Mouse (Mus musculus) neural tube, embryonic 12.5 days (tissue): ENCODE measurements around the gene Prkd2. TPM values are rescaled to one million over a fixed set of nuclear protein-coding genes. Genes with fewer than 3 reads are reported as not detected.

Experiments
- ATAC-seq: fragments of 200-750 bp; cut with Nextera tagmentation; 2 replicates; pipeline ENCODE4 v1.8.0; 2017; ENCODE audit warnings: low read depth, mild to moderate bottlenecking, moderate TSS enrichment, moderate library complexity; ENCODE audit not compliant: low FRiP score
- H3K27ac ChIP-seq: fragments of 300-500 bp; sonication (generic); 2 replicates; pipeline ENCODE4 v1.5.1; 2016
- H3K27me3 ChIP-seq: fragments of 300-500 bp; sonication (generic); replicated peaks from 2 replicates; pipeline ENCODE4 v1.6.1; 2016; ENCODE audit warnings: mild to moderate bottlenecking
- H3K36me3 ChIP-seq: fragments of 300-500 bp; sonication (generic); 2 replicates; pipeline ENCODE4 v1.6.1; 2016; ENCODE audit warnings: mild to moderate bottlenecking
- H3K4me1 ChIP-seq: fragments of 300-500 bp; sonication (generic); 2 replicates; pipeline ENCODE4 v1.6.1; 2016
- H3K4me2 ChIP-seq: fragments of 300-500 bp; sonication (generic); replicated peaks from 2 replicates; pipeline ENCODE4 v1.6.1; 2016; ENCODE audit warnings: mild to moderate bottlenecking
- H3K4me3 ChIP-seq: fragments of 300-500 bp; sonication (generic); 2 replicates; pipeline ENCODE4 v1.5.1; 2016
- H3K9ac ChIP-seq: fragments of 300-500 bp; sonication (generic); 2 replicates; pipeline ENCODE4 v1.6.1; 2016; ENCODE audit warnings: mild to moderate bottlenecking
- H3K9me3 ChIP-seq: fragments of 300-500 bp; sonication (generic); 2 replicates; pipeline ENCODE4 v1.6.1; 2016; ENCODE audit warnings: mild to moderate bottlenecking
- WGBS: fragments of 180-500 bp; shearing (Covaris S2); methylation state at CpG from one replicate; pipeline ENCODE4 v1.1.7; 2016; 5-methylcytosine and 5-hydroxymethylcytosine counted together
- polyA plus RNA-seq: library from polyadenylated mRNA; unstranded; fragments of >200 nt; fragmentation: Nextera tagmentation; extraction: Ambion mirVana; gene quantifications from 2 replicates; pipeline ENCODE4 v1.2.1, GENCODE M21; 2016

Prkd2 gene
- polyA plus RNA-seq, 1 experiment from 2014 or later = 10.4 TPM

DNA sequence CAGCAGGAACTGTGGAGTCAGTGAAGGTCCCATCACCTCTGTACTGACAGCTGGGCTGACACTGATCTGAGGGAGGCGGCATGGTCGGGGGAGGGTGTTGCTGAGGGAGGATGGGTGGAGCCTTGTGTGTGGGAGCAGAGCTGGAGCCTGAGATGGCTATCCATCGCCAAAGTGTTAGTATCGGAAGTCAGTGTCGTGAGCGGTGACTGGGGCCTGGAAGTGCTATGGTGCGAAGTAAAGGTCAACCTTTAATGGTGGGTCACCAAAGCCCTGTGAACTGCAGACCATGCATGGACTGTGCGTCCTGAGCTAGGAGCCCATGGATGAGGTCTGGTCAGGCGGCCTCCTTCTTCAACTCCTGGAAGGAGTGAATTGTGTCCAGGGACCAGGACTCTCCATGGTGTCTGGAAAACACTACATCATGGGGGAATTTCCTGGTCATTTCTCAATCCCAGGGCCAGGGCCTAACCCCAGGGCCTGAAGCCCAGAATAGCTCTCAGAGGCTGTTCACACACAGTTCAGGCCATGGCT lies 62.9 kb downstream of the Prkd2 start:
- peaks cover 23% of the 10 kb centered on the region for H3K4me1 ChIP-seq
- H3K27me3 ChIP-seq = 0 out of 2 replicates have a peak, but pooled peaks cover 3% of the 10 kb centered on the region
- 55% methylated on average over 9 of the region's 9 CpGs for WGBS
- H3K27ac ChIP-seq = no peak overlapping the region
- H3K4me3 ChIP-seq = no peak overlapping the region
- H3K4me2 ChIP-seq = no peak overlapping the region
- no peaks in the 10 kb centered on the region for H3K9me3 ChIP-seq
- no peaks in the 10 kb centered on the region for H3K36me3 ChIP-seq
- no peak overlapping the region for H3K9ac ChIP-seq
- ATAC-seq = no peak

DNA sequence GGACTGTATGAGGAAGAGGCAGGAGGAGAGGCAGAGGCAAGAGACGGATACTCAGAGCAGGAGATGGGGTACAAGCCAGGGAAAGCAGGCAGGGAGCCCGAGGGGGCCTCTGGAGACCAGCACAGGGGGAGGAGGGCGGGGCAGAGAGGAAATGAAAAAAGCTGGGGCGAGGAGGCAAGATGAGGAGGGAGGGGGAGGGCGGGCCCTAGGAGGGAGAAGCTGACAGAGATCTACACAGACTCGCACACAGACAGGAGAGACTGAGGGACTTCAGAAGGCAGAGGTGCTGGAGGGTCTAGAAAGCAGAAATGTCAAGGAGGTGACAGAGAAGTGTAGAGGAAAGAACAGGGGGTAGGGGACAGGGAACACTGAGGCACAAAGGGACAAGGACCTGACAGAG lies 63.6 kb downstream of the Prkd2 start, which contains the start of gene Ptgir:
TSS of gene Ptgir (plus strand) at position 210 of the 400 bp plus-strand sequence.
- ATAC-seq = no peak
- Histone ChIP-seq H3K9ac (no peak within 1 kb of the TSS), H3K27me3 (0 out of 2 replicates have a peak, but pooled peaks cover 1% of the 10 kb centered on the region), H3K27ac (no peak within 1 kb of the TSS), H3K4me3 (no peak within 1 kb of the TSS), H3K4me1 (peaks cover 20% of the 10 kb centered on the region), H3K9me3 (no peaks in the 10 kb centered on the region), H3K4me2 (no peak within 1 kb of the TSS), H3K36me3 (no peaks in the 10 kb centered on the region)
- WGBS = 10% methylated on average over 6 of the region's 6 CpGs

DNA sequence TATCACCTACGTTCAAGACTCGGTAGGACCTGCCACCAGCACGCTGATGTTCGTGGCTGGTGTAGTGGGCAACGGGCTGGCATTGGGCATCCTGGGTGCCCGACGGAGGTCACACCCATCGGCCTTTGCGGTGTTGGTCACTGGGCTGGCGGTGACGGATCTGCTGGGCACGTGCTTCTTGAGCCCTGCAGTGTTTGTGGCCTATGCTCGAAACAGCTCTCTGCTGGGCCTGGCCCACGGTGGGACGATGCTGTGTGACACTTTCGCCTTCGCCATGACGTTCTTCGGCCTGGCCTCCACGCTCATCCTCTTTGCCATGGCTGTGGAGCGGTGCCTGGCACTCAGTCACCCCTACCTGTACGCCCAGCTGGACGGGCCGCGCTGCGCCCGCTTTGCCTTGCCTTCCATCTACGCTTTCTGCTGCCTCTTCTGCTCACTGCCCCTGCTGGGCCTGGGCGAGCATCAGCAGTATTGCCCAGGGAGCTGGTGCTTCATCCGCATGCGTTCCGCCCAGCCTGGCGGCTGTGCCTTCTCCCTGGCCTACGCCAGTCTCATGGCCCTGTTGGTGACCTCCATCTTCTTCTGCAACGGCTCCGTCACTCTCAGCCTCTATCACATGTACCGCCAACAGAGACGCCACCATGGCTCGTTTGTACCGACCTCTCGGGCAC lies 64.3 kb downstream of the Prkd2 start:
- H3K9me3 ChIP-seq = no peaks in the 10 kb centered on the region
- no peak for ATAC-seq
- 94% methylated on average over 41 of the region's 41 CpGs for WGBS
- H3K4me1 ChIP-seq = peaks cover 16% of the 10 kb centered on the region
- no peaks in the 10 kb centered on the region for H3K27me3 ChIP-seq
- H3K4me2 ChIP-seq = no peak overlapping the region
- H3K36me3 ChIP-seq = no peaks in the 10 kb centered on the region
- H3K9ac ChIP-seq = no peak overlapping the region
- no peak overlapping the region for H3K27ac ChIP-seq
- H3K4me3 ChIP-seq = no peak overlapping the region

DNA sequence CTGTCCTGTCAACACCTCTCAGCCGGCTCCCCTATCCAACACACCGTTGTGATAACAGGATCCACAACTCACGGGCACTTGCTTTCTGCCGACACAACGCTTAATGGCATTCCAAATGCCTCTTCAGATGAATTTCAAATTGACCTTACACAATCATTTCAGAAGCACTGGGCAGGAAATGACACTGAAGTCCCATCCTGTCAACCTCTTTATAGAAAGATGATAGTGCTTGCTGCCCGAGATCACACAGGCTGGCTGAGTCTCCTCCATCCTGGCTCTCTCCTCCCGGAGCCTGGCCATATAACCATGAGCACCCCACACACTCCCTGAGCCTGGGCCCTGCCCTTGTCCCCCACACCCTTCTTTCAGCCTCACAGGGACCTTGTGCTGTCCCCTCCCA lies 65.1 kb downstream of the Prkd2 start:
- H3K4me2 ChIP-seq = 0 out of 2 replicates have a peak overlapping the region, but pooled peaks have one; percentile 14
- no peak for ATAC-seq
- H3K36me3 ChIP-seq = no peaks in the 10 kb centered on the region
- H3K4me1 ChIP-seq = peaks cover 15% of the 10 kb centered on the region
- H3K9me3 ChIP-seq = no peaks in the 10 kb centered on the region
- no peak overlapping the region for H3K9ac ChIP-seq
- H3K27ac ChIP-seq = no peak overlapping the region
- no peak overlapping the region for H3K4me3 ChIP-seq
- H3K27me3 ChIP-seq = no peaks in the 10 kb centered on the region
- WGBS = 82% methylated on average over 7 of the region's 7 CpGs

DNA sequence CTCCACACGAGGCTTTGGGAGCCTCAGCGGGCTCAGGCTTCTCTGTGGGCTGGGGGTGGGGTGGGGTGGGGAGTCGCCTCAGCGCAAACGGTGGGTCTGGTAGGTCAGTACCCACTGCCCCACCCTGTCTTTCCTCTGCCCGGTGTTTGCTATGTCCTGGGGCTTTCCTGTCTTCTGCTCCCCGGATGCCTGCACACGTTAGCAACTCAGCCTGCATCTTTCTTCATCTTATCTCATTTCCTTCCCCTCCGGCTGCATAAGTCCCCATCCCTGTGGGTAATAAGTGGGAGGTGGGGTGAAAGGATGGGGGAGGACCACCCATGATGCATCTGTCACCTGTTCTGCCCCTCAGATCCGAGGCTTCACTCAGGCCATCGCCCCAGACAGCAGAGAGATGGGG lies 65.7 kb downstream of the Prkd2 start:
- Histone ChIP-seq H3K9ac (no peak overlapping the region), H3K4me2 (0 out of 2 replicates have a peak overlapping the region, but pooled peaks have one; percentile 14)
- no peak for ATAC-seq

DNA sequence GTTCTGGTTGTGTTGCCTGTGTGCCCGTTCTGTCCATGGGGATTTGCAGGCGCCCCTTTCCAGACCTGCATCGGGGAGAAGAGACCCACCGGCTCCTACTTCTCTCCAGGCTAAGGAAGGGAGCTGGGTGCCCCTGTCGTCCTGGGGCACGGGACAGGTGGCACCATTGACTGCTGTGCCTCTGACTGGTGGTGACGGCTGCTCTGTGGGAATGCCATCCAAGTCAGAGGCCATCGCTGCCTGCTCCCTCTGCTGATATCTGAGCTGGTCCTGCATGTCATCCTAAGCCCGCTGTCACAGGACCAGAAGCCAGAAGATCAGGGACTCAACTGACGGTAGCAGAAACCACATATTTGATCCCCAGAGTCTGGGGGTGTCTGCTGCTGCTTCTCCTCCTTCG lies 66.2 kb downstream of the Prkd2 start:
- H3K27me3 ChIP-seq = no peaks in the 10 kb centered on the region
- no peaks in the 10 kb centered on the region for H3K36me3 ChIP-seq
- H3K9ac ChIP-seq = no peak overlapping the region
- peaks cover 15% of the 10 kb centered on the region for H3K4me1 ChIP-seq
- no peak overlapping the region for H3K4me3 ChIP-seq
- H3K27ac ChIP-seq = no peak overlapping the region
- no peaks in the 10 kb centered on the region for H3K9me3 ChIP-seq
- ATAC-seq = no peak
- no peak overlapping the region for H3K4me2 ChIP-seq
- WGBS = 72% methylated on average over 11 of the region's 11 CpGs

More for the DNA sequence above, 65.7 kb downstream of the Prkd2 start:
- H3K4me3 ChIP-seq = no peak overlapping the region
- no peaks in the 10 kb centered on the region for H3K36me3 ChIP-seq
- H3K27ac ChIP-seq = no peak overlapping the region
- 57% methylated on average over 11 of the region's 11 CpGs for WGBS
- peaks cover 15% of the 10 kb centered on the region for H3K4me1 ChIP-seq
- H3K9me3 ChIP-seq = no peaks in the 10 kb centered on the region
- no peaks in the 10 kb centered on the region for H3K27me3 ChIP-seq

DNA sequence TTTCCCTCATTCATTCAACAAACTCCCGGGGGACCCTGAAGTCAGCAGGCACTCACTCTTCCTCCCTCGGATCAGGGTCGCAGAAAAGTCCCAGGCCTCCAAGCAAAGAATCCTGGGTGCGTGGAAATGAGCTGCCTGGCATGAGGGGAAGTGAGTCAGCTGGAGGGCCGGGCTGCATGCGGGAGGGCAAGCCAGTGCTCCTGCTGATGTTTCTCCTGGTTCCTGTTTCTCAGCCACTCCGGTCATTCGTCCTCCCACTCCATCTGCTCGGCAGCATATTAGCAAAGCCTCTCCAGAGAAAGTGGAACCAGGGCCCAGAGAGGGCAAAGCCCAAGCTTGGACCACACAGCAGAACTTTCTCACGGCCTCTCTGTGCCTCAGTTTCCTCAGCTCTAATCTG lies 67.2 kb downstream of the Prkd2 start:
- no peaks in the 10 kb centered on the region for H3K9me3 ChIP-seq
- no peak overlapping the region for H3K4me3 ChIP-seq
- H3K9ac ChIP-seq = no peak overlapping the region
- H3K4me1 ChIP-seq = peaks cover 15% of the 10 kb centered on the region
- no peak overlapping the region for H3K4me2 ChIP-seq
- H3K27ac ChIP-seq = no peak overlapping the region
- H3K27me3 ChIP-seq = no peaks in the 10 kb centered on the region
- H3K36me3 ChIP-seq = peaks cover 7% of the 10 kb centered on the region
- WGBS = 59% methylated on average over 10 of the region's 10 CpGs
- no peak for ATAC-seq

DNA sequence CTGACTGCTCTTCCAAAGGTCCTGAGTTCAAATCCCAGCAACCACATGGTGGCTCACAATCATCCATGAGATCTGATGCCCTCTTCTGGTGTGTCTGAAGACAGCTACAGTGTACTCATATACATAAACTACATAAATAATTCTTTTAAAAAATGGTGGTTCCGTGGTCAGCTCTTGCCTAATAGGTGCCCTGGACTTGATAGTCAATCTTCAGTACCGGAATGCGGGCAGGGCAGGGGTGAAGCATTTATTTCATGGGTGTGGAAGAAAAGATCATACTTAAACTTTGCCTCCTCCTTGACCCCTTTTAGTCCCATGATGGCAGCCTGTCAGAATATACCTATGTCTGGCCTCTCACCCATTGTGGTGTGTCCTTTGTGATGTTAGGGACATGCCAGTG lies 69.2 kb downstream of the Prkd2 start:
- H3K4me1 ChIP-seq = no peaks in the 10 kb centered on the region
- no peak for ATAC-seq
- peaks cover 26% of the 10 kb centered on the region for H3K36me3 ChIP-seq
- no peak overlapping the region for H3K4me3 ChIP-seq
- no peak overlapping the region for H3K9ac ChIP-seq
- no peak overlapping the region for H3K27ac ChIP-seq
- 91% methylated on average over 3 of the region's 3 CpGs for WGBS
- H3K27me3 ChIP-seq = no peaks in the 10 kb centered on the region
- no peak overlapping the region for H3K4me2 ChIP-seq
- H3K9me3 ChIP-seq = no peaks in the 10 kb centered on the region

DNA sequence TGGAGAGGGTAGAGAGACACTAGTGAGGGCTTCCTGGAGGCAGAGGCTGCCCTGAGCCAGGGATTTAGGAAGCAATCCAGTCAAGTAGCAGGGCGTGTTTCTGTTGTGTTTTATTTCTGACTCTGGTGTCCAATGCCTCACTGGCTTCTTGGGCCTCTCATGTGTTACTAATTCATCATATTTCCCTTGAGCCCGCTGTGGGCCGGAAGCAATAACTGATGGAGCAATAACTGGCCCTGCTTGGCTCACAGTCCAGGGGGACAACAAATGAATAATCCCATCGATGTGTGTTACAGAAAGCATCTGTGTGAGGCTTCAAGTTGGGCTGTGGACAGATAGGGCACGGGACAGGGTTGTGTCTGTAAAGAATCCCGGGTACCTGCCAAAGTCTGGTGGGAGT lies 69.7 kb downstream of the Prkd2 start:
- Histone ChIP-seq H3K4me3 (no peak overlapping the region), H3K36me3 (peaks cover 30% of the 10 kb centered on the region), H3K9me3 (no peaks in the 10 kb centered on the region), H3K4me1 (no peaks in the 10 kb centered on the region), H3K9ac (no peak overlapping the region), H3K4me2 (no peak overlapping the region), H3K27ac (peak overlapping the region; percentile 42; the same call in 1 of the 2 replicates), H3K27me3 (no peaks in the 10 kb centered on the region)
- 79% methylated on average over 6 of the region's 6 CpGs for WGBS
- no peak for ATAC-seq

DNA sequence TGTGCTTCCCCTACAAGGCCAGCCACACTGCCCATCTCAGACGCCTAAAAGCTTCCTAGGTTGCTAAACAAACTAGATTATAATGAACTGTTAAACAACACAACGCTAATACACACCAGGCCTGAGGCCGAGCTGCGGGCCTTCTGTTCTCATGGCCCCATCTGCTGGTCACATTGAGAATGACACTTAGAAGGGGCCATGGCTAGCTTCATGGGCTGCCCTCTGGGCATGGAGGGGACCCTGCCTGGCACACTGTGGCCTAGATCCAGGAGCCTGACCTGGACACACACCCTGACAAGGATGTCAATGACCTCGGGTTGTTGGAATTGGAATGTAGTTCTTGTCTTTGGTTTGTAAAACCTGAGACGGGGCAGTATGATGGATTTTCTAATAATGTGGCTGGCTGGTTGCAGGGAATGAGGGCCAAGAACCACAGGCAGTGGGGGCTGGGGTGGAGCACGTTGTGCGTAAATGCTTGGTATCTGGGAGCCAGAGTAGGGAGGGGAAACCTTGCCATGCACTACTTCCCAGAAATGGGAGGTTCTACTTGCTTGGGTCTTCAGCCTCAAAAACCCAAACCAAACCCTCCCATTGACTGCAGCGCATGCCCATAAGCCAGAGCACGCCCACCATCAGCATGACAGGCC lies 71.2 kb downstream of the Prkd2 start:
- H3K36me3 ChIP-seq = peaks cover 46% of the 10 kb centered on the region
- no peak overlapping the region for H3K27ac ChIP-seq

DNA sequence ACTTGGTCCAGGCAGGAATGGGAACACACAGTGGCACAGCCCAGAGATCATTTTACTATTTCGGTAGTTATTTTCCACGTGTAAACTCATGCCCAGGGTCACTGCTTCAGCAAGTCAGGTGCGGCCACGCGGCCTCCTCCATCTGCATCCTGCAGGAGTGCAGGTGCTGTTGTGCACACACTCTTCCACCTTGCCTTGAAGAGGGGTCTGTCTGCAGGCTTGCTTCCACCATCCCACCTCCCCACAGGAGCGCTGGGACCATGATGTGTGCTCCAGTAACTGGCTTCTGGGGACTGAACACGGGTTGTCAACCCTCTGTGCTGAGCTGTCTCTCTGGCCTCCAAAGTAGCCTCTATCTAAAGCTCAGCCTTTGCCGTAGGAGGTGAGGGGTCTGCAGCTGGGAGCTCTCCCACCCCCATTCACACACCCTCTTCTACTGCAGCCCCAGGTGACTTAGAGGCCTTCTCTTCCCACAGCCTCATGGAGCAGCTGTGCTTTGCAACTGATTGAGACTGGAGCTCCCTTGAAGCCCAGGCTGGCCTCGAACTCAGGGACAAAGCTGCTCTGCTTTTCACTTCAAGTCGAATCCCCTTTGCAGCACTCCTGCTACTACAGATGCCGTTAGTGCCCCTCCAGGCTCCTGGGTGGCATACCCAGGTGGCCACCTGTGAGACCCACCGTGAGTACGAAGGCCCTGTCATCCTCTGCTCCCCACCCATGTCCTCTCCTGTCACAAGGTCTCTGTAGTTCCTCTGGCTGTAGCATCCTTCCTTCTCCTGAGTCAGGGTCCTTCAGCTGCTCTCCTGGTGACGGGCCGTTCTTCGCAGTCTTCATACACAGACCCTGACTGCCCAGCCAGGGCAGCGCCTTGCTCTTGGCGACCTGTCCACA lies 72.0 kb downstream of the Prkd2 start:
- 86% methylated on average over 18 of the region's 18 CpGs for WGBS
- Histone ChIP-seq H3K4me3 (no peak overlapping the region), H3K36me3 (peaks cover 54% of the 10 kb centered on the region), H3K27me3 (no peaks in the 10 kb centered on the region), H3K9ac (no peak overlapping the region), H3K27ac (no peak overlapping the region), H3K4me2 (no peak overlapping the region), H3K4me1 (peaks cover 14% of the 10 kb centered on the region), H3K9me3 (no peaks in the 10 kb centered on the region)
- ATAC-seq = no peak

More for the DNA sequence above, 71.2 kb downstream of the Prkd2 start:
- ATAC-seq = peak; percentile 49
- no peaks in the 10 kb centered on the region for H3K27me3 ChIP-seq
- no peak overlapping the region for H3K9ac ChIP-seq
- no peak overlapping the region for H3K4me3 ChIP-seq
- no peaks in the 10 kb centered on the region for H3K9me3 ChIP-seq
- H3K4me2 ChIP-seq = no peak overlapping the region
- peaks cover 6% of the 10 kb centered on the region for H3K4me1 ChIP-seq
- WGBS = 42% methylated on average over 10 of the region's 10 CpGs
